Mouse (Mus musculus) adrenal gland, postnatal 14 days (tissue): ENCODE results near the gene Ap5z1. TPM values are rescaled to one million over a fixed set of nuclear protein-coding genes. Genes with fewer than 3 reads are reported as not detected.

Source experiments
- DNase-seq: peaks from one replicate; pipeline ENCODE4 v3.0.0; 2021; ENCODE audit warnings: mixed read lengths
- total RNA-seq: library from RNA; stranded (reverse); gene quantifications from 2 replicates; pipeline ENCODE4 v1.2.3, GENCODE M21; 2021

The Ap5z1 gene
- total RNA-seq, 1 experiment from 2014 or later: 12.5 TPM

DNA sequence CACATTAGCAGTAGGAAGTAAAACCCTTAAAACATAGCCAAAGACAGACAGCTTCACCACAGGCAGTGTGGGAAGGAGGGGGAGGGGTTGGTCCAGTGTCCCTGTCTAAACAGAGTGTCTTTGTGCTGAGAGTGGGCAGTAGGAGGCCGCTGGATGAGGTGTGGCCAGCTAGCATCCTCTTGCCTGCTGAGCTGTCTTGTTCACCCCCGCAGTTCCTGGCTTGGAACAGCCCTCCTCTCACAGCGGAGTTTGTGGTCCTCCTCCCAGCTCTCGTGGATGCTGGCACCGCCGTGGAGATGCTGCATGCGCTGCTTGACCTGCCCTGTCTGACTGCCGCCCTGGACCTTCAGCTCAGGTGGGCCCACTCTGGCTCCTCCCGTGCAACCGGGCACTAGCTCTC lies 10.0 kb downstream of the Ap5z1 start:
- DNase-seq: no peak

DNA sequence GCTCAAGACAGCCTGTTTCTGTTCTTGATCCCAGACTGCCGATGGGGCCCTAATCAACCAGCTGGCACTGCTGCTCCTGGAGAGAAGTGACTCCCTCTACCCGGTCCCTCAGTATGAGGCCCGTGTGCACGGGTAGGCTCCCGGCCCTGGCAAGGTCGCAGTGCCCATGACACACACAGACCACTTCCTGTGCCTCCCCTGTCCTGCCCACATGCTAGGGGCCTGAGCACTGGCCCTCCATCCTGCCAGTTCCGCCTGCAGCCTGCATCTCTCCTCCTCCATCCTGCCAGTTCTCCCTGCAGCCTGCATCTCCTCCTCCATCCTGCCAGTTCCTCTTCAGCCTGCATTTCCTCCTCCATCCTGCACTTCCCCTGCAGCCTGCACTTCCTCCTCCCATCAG lies 11.9 kb downstream of the Ap5z1 start:
- no peak for DNase-seq

DNA sequence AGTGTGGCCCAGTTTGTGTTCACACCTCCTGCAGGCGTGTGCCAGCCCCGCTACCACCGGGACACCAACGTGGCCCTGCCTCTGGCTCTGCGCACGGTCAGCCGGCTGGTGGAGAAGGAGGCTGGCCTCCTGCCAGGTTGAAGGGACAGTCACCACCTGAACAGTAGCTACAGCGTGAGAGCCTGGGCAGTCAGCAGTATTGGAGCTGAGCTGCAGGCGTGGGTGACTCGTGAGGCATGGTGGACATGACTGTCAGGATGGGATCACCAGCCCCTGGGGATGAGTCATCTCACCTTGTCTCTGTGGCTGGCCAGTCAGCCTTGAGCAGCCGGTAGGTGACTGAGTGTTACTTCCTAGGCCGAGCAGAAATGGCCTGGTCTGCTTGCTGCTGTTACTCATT lies 13.6 kb downstream of the Ap5z1 start:
- peak; percentile 84 for DNase-seq

DNA sequence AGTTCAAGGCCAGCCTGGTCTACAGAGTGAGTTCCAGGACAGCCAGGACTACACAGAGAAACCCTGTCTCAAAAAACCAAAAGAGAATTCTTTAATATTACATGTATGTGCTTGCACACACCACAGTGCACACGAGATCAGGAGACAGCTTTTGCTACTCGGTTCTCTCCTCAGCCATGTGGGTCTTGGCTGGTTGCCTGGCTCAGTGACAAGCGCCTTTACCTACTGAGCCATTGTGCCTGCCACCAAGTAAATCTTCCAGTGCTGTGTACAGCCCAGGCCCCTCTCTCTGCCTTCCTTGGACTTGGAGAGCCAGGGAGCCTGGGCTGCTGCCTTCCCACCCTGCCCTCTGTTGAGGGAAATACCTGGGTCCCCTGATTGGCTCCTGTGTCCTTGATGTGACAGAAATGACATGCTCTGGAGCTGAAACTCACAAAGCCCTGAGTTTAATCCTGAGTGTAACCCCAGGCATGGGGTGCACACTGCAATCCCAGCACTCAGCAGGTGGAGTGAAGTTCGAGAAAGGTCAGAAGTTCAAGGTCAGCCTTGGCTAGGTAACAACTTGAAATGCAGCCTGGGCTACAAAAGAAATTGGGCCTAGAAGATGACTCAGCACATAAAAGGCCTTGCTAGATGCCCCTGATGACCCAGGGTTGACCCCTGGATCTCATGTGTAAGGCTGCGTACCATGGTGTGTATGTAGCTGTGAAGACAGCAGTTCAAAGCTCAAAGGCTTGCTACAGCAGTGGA lies 14.3 kb downstream of the Ap5z1 start:
- no peak for DNase-seq

DNA sequence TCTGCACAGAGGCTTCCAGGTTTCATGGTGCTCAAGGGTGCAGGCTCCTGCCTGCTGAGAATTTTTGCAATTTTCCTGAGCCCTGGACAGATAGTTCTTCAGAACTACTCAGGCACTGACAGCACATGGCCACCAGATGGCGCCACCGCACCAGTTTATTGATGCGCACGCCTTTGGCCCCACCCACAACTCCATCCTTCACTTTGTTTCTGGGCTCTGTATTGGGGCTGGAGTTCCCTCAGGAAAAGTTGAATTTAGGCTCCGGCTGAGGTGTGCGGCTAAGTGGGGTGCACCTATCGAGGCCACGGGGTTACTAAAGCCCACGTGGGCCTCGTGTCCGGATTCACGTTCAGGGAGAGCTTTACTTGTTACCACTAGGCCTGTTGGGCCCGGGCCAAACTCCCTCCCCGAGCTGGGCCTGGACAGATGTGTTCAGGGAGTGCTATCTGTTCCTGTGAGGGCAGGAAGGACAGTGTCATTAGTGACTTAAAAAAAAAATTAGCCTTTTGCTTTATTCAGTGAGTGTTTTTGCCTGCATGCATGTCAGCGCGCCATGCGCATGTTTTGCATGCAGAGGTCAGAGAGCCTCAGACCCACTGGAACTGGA lies 15.2 kb downstream of the Ap5z1 start:
- peak; percentile 93 for DNase-seq

DNA sequence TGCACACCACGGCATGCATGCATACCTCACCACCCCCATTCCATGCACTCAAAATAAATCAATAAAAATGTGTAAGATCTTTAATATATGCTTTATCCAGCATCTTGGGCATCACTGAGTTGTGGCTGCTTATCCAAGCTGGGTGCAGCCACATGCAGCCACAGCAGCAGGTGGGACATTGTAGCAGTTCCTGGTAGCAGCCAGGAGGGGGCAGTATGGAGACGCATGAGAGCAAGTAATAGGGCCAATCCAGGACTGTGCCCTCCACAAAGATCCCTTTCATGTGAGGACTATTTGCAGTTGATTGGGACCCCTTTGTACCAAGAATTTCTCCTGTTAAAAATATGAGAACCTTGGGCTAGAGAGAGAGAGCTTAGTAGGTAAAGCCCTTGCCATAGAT lies 18.8 kb downstream of the Ap5z1 start:
- peak; percentile 64 for DNase-seq

DNA sequence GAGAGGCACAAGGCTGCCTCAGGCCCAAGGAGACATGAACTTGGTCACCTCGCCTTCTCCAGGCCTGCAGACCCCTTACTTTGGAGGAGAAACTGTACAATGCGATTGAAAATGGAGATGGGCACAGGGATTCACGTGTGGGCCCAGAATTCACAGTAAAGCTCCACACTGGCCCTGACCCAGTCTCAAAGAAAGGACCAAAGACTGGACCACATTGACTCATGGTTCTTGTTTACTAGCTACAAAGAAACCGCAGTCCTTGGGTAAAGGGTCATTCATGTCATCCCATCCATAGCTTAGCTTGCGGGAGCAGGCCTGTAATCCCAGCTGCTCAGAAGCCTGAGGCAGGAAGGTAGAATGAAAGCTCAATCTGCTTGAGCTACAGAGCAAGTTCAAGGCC lies 19.8 kb downstream of the Ap5z1 start:
- DNase-seq: no peak

DNA sequence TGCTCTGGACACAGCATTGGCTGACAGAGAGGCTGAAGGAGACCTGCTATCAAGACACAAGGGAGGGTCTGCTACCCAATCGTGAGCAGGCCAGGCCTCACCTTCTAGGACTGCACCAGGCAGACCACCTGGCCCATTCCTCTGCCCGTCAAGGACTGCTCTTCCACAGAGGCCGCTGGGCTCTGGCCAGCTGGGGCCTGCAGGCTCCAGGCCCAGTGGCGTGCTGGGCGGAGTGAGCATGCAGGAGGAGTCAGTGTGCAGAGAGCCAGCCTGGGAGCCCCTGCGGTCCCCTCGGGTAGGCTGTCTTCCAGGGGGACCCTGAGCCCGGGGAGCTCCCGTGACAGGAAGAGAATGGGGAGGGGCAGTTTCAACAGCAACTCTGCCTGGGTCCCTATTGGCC lies 22.9 kb downstream of the Ap5z1 start:
- DNase-seq: no peak

DNA sequence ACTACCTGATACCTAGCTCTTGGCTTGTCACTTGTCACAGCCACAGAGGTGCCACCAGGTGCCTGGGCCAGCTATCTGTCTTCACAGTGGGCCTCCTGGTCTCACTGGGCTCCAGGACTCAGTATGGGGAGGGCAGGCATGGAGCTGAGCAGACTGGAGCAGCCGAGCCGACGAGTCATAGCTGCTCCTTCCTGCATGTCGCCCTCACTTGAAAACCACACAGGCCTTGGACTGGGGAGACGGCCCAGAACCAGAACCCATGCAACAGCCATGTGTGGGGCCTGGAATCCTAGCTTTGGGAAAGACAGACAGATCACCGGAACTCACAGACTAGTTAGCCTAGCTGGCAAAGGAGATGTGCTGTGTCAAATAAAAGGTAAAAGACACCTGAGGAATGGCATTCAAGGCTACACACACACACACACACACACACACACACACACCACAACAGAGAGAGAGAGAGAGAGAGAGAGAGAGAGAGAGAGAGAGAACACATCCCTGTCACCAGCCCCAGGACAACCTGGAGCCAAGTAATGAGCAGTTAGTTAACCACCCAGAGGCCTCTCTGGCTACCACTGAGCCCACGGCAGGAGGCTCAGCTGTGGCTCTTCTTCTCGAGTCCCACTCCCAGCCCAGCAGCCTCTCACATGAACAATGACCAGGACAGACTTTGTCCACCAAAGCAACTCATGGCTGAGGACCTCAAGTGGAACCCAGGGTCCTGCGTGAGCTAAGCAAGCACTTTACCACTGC lies 26.4 kb downstream of the Ap5z1 start:
- DNase-seq: no peak

DNA sequence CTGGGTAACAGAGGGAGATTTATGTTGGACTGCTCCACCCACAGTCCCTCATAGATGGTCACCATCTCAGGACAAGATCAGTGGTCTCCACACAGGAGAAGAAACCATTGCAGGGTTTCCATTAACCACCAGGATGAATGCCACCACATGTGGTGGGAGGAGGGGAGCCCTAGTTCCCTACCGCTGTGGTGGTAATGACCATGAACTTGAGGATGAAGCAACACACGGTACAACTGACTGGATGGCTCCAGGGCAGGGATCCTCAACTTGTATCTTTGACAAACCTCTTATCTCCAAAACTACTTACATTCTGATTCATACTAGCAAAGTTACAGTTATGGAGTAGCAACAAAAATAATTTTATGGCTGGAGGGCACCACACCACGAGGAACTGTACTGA lies 29.6 kb downstream of the Ap5z1 start:
- DNase-seq: no peak

DNA sequence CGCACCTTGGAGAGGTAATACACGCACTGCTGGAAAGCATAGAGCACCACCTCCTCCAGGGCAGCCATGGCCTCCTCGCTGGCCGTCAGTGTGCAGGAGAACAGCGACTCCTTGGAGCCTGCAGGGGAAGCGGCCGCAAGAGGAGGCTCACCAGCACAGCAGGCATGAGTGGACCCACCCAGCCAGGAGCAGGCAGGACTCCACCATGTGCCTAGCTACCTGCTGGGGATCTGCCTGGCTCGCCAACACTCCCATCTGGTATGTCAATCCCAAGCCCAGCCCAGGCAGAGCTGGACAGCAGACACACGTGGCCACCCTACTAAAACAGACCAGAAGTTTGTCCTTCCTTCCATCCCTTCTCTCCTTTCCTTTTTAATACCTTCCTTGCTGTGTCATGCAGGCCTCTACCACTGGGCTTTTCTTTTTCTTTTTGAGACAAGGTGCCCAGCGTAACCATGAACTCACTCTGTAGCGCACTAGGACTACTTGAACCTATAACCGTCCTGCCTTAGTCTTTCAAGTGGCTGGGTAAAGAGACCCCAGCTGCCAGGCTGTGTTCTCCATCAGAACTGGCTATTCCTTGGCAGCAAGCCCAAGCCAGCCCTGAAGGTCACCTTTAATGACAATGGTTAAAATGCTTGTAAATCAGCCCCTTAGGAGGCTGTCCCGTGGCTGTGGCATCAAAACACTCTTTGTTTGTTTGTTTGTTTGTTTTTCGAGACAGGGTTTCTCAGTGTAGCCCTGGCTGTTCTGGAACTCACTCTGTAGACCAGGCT lies 31.8 kb downstream of the Ap5z1 start:
- DNase-seq: peak; percentile 54

DNA sequence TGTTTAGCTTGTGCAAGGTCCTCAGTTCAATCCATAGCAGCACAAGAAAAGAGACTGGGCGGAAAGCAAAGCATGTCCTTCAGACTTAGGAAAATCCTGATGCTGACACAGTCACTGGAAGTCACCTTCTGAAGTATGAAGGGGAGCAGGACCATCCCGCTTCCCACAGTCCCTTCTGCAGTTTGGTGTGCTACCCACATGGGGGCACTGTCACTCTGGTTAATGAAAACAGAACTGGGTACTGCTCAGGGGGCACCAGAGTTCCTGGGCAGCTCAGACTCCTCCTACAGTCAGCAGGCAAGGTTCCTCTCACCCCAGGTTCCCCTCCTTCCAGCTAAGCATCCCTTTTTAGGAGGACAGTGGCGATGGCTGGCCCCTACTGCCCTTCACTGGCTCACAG lies 35.2 kb downstream of the Ap5z1 start:
- peak; percentile 57 for DNase-seq

DNA sequence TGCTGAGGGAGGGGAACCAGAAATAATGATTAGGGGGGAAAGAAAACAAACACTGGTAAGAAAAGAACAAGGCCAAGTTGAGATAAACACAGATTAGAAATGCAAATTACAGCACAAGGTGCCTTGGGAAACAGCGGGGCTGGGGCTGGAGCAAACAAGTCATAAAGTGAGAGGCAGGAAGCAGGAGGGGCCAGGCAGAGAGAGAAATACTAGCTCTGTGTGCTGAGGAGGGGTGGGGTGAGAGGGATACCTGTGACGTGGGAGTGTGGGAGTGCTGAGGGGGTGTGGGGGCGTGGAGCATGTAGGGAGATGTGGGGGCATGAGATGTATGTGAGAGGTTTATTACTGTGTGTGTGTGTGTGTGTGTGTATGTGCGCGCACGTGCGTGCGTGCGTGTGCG lies 37.2 kb downstream of the Ap5z1 start:
- DNase-seq: no peak

DNA sequence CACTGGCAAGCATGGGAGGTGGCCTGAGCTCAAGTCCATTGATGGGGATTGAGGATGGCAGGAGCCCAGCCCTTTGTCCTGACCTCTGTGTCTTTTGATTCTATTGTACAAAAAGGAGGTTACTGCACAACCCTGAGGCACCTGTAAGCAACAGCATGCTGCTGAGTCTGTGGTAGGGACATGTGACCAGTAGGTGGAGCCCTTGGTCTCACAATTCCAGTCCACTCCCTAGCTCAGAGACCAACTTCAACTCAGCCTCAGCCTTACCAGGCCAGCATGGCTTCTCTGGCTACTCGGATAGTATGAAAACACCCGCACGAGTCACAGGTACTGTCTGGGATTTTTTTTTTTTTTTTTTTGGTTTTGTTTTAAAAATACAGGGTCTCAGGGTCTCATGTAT lies 38.7 kb downstream of the Ap5z1 start:
- peak; percentile 87 for DNase-seq

DNA sequence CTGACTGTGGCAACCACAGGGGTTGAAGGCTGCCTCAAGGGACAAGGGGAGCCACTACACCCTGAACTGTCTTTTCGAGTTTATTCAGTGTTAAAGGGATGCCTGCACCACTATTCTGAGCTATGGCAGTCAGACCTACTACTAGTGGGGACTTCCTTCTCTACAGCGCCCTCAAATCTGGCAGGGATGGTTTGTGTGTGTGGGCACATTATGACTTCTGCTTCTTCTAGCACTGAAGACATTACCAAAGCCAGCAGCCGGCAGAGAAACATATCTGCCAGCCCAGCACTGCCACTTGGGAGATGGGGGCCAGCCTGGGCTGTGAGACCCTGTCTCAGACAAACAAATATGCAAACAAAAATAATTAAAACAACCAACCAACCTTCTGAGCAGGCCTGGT lies 40.4 kb downstream of the Ap5z1 start:
- DNase-seq: no peak

DNA sequence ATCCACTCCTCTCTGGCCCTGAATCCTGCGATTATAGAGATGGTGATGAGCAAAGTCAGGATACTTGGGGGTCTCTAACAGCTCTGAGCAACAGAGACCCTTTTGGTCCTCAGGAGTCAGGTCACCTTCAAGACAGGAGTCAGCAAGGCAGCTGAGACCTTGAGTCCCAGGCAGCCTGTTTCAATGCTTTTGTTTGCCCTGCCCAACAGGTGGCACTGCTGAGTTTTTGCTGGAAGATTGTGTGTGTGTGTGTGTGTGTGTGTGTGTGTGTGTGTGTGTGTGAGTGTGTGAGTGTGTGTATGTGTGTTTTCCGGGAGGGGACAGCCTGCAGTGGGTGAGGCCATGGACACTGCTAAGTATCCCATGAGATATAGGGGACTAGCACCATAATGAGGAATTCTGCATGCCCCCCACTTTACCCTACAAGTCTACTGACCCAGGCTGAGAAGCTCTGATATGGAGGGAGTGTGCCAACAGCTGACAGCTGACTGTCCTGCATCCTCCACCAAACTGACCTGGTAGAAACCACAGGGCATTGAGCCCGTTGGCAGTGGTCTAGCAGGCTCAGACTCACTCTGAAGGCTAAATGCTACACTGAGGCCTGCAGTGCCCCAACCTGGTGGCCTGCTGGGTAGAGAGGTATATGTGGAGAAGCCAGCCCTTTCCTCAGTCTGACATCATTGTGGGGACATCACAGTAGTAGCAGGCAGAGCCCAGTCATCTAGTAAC lies 42.1 kb downstream of the Ap5z1 start:
- DNase-seq: peak; percentile 55

DNA sequence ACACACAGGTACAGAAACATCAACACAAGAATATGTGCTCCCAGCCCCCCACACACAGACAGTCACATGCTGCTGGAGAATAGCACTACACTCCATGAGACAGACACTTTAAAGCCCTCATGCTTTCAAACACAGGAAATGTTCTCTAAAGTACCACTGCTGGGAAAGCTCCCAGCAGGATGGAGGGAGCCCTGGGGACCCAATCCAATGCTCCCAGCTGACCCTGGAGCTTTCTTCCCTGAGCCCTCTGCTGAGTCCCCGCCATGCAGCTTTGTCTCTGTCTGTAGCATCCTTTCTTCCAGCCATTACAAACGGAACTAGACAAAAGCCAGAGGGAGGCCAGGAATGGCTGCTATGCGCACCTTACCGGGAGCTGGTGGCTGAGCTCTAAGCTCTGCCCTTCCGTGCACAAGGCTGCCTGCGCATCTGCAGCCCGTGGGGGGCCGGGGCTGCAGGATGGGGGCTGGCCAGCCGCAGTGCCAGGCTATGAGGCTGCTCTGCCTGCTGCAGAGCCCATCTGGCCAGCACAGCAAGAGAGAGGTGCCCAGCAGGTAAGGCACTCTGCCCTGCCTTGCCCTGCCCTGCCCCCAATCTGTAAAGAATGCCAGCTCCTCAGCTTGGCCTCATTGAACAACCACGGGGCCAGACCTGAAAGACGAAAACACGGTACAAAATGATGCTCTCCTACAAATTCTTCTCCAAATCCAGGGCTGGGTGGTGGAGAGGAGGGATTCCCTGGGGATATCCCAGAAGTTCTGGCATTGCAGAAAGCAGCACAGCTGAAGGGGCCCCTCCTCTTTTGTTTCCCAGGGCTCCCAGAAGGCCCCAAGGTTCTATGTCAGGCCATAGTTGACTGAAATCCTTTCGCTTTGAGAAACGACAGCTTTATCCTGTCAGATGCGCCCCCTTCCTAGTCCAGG lies 45.7 kb downstream of the Ap5z1 start:
- DNase-seq: no peak

DNA sequence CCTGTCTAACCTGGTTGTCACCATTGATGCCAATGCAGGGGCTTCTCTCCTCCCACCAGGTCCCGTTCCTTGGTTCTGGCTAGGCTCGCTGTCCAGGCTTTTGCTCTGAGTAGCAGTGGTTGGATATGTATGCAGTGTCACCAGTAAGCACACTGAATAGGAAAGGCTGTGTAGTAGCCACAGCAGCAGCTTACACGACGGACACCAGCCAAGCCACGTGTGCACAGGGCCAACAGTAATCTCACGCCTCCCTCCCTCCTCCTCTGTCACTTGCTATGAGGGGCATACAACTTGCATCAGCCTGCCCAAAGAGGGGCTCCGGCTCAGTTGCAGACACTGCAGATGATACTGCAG lies 46.3 kb downstream of the Ap5z1 start:
- DNase-seq: no peak

DNA sequence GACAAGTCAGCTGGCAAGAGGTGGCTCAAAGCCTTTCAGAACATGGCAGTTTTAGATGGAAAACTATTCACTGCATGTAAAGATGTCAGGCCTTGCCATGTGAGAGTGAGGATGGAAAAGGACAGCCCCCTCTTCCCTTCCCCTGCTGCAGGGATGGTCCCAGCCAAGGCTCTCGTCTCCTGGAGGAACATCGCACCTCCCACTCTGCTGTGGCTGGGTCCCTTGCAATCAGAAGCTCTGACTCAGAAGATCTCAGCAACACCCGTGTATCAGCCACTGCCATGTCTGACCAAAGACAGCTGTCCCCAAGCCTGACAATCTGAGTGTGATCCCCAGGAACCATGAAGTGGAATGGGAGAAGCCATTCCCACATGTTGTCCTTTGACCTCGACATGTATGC lies 48.4 kb downstream of the Ap5z1 start:
- DNase-seq: no peak

DNA sequence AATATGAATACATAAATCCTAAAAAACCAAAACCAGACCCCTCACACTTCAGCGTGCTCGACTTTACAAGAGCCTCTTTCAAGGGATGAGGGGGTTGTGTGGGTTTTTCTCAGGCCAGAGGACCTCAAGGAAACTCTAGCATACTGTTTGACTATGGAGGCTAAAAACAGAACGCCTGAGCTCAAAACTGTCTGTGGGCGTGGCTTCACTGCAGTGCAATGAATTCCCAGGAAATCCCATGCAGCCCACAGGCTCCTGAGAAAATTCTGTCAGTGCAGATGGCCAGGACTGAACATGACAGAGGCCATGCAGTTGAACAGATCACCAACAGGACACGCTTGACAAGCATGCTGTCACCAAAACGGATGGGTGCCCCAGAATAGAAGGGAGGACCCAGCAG lies 55.2 kb downstream of the Ap5z1 start:
- no peak for DNase-seq

DNA sequence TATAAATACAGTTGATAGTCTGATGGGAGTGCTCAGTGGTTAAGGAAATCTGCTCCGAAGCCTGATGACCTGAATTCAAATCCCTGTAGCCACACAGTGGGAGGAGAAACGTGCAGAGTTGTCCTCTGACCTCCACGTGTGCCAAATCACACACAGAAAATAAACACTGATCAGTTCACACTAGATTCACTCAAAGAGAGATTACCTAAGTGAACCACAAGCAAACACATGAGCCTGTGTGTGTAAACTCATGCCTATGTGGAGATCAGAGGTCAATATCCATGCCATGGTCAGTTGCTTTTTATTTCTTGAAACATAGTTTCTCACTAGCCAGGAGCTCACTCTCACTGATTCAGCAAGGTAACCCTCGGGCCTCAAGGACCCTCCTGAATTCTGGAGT lies 56.6 kb downstream of the Ap5z1 start:
- no peak for DNase-seq
